Mouse (Mus musculus) spleen, adult 2 months (tissue): Measurements from ENCODE around the gene Etl4.

Experiments
- CTCF ChIP-seq: fragments of 200-500 bp; IDR thresholded peaks from 2 replicates; pipeline ENCODE4 v1.5.1; 2011; ENCODE audit warnings: mild to moderate bottlenecking, inconsistent platforms; ENCODE audit not compliant: insufficient read depth, insufficient read length, insufficient replicate concordance; ENCODE audit errors: extremely low read depth
- POLR2A ChIP-seq: fragments of 200-500 bp; IDR thresholded peaks from 2 replicates; pipeline ENCODE4 v1.6.1; 2011; ENCODE audit warnings: low read depth, low read length, inconsistent platforms

GRCm38 (mm10) chr2:20414856-20415255 lies 505.3 kb downstream of the Etl4 start:
- TF ChIP-seq CTCF (no peak), POLR2A (no peak)
